ENCODE assay signal across 11 mouse cellular contexts in the genomic region with DNA sequence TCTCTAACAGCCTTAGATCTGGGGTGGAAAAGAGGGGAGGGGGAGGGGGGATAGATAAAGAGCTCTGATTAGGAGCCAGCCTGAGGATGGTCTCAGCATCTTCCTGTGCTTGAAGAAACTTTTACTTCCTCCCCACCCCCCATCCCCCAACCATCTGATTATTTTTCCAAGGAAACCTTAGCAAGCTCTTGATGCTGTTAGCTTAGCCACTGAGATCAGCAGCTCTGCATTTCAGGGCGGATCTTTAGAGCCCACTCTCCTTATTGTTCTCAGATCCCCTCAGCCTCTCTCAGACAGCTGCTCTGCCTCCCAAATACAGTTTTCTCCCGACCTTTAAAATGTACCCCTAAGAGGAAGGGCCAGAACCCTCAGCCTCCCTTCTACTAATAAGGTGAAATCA. TPM values are rescaled to one million over a fixed set of nuclear protein-coding genes. Genes with fewer than 3 reads are reported as not detected.
A peak's percentile ranks its signal among the peaks of the same experiment; 100 is the strongest.
DNase-seq lines count a peak whose midpoint lies in the region; ATAC-seq and TF ChIP-seq lines count a peak whose summit lies in the region.
"Had no signal": no experiment of that assay in that cellular context is flagged by ENCODE, and none has a peak within 500 bp of the region (broad histone marks: within the 10 kb centered on the region; RNA-seq: fewer than 3 reads in every experiment).

No protein-coding gene starts in this region.

- no peak for TF ChIP-seq CTCF in cerebellum, adult 2 months (IDR thresholded peaks at IDR 0.05; ENCODE audit: borderline replicate concordance, insufficient read depth, low read depth, low read length)

- ATAC-seq in kidney, embryonic 14.5 days (ENCODE audit: low FRiP score, low TSS enrichment): no peak
- no peak for ATAC-seq in forebrain, embryonic 12.5 days (ENCODE audit: low FRiP score)
- ATAC-seq in intestine, embryonic 16.5 days: no peak
- no peak for ATAC-seq in neural tube, embryonic 14.5 days (ENCODE audit: low read depth)

- H3K9me3 ChIP-seq in kidney, embryonic 14.5 days (ENCODE audit: control insufficient read depth, low read length): no peaks in the 10 kb centered on the region
- H3K9me3 ChIP-seq in forebrain, embryonic 12.5 days: no peaks in the 10 kb centered on the region
- no peaks in the 10 kb centered on the region for H3K9me3 ChIP-seq in intestine, embryonic 16.5 days (ENCODE audit: control insufficient read depth, low read length)
- no peaks in the 10 kb centered on the region for H3K9me3 ChIP-seq in neural tube, embryonic 14.5 days (ENCODE audit: control insufficient read depth, low read length)

- no peak overlapping the region for H3K4me3 ChIP-seq in kidney, embryonic 14.5 days (ENCODE audit: low read length)
- H3K4me3 ChIP-seq in forebrain, embryonic 12.5 days (replicated peaks): no peak overlapping the region
- H3K4me3 ChIP-seq in intestine, embryonic 16.5 days (ENCODE audit: low read length): no peak overlapping the region
- H3K4me3 ChIP-seq in neural tube, embryonic 14.5 days (ENCODE audit: low read depth, low read length): 0 out of 2 replicates have a peak overlapping the region, but pooled peaks have one; percentile 5
- H3K4me3 ChIP-seq in cerebellum, adult 2 months (replicated peaks; ENCODE audit: insufficient read depth, low read depth, low read length): no peak overlapping the region

- H3K36me3 ChIP-seq in kidney, embryonic 14.5 days (ENCODE audit: control insufficient read depth, insufficient read depth, low read length): peaks cover 19% of the 10 kb centered on the region; the same call in 1 of the 2 replicates
- H3K36me3 ChIP-seq in forebrain, embryonic 12.5 days (replicated peaks): peaks cover 24% of the 10 kb centered on the region
- H3K36me3 ChIP-seq in intestine, embryonic 16.5 days (ENCODE audit: control insufficient read depth, insufficient read depth, low read length): no peaks in the 10 kb centered on the region
- peaks cover 20% of the 10 kb centered on the region; the same call in 1 of the 2 replicates for H3K36me3 ChIP-seq in neural tube, embryonic 14.5 days (ENCODE audit: control insufficient read depth, insufficient read depth, low read length)

- H3K9ac ChIP-seq in kidney, embryonic 14.5 days (ENCODE audit: low read depth, low read length): no peak overlapping the region
- H3K9ac ChIP-seq in forebrain, embryonic 12.5 days: 0 out of 2 replicates have a peak overlapping the region, but pooled peaks have one; percentile 9
- H3K9ac ChIP-seq in intestine, embryonic 16.5 days (ENCODE audit: low read depth, low read length): 0 out of 2 replicates have a peak overlapping the region, but pooled peaks have one; percentile 8
- peak overlapping the region; percentile 22; the same call in 1 of the 2 replicates for H3K9ac ChIP-seq in neural tube, embryonic 14.5 days (replicated peaks; ENCODE audit: low read depth, low read length)

- H3K27ac ChIP-seq in kidney, embryonic 14.5 days (ENCODE audit: low read depth, low read length): no peak overlapping the region; the same call in 1 of the 2 replicates
- peak overlapping the region; percentile 65 for H3K27ac ChIP-seq in forebrain, embryonic 12.5 days
- H3K27ac ChIP-seq in intestine, embryonic 16.5 days (ENCODE audit: low read length): peak overlapping the region; percentile 26
- H3K27ac ChIP-seq in neural tube, embryonic 14.5 days (ENCODE audit: low read depth, low read length): peak overlapping the region; percentile 64
- no peak overlapping the region for H3K27ac ChIP-seq in cerebellum, adult 2 months (ENCODE audit: insufficient read depth, low read length)

- WGBS in kidney, embryonic 14.5 days: 9% methylated on average over 2 of the region's 2 CpGs
- 0% methylated on average over 2 of the region's 2 CpGs for WGBS in forebrain, embryonic 12.5 days
- 21% methylated on average over 2 of the region's 2 CpGs for WGBS in intestine, embryonic 16.5 days
- WGBS in neural tube, embryonic 14.5 days: 2% methylated on average over 2 of the region's 2 CpGs
- WGBS in cerebellum, adult 2 months: 31% methylated on average over 2 of the region's 2 CpGs

- peaks cover 28% of the 10 kb centered on the region; the same call in 1 of the 2 replicates for H3K4me1 ChIP-seq in kidney, embryonic 14.5 days (ENCODE audit: control insufficient read depth, insufficient read depth, low read length)
- H3K4me1 ChIP-seq in forebrain, embryonic 12.5 days: peaks cover 46% of the 10 kb centered on the region
- peaks cover 32% of the 10 kb centered on the region for H3K4me1 ChIP-seq in intestine, embryonic 16.5 days (ENCODE audit: control insufficient read depth, insufficient read depth, low read length)
- peaks cover 33% of the 10 kb centered on the region for H3K4me1 ChIP-seq in neural tube, embryonic 14.5 days (ENCODE audit: control insufficient read depth, insufficient read depth, low read length)
- H3K4me1 ChIP-seq in cerebellum, adult 2 months (ENCODE audit: control insufficient read depth, insufficient read depth, low read length): no peaks in the 10 kb centered on the region

- peak overlapping the region; percentile 29; the same call in 1 of the 2 replicates for H3K4me2 ChIP-seq in kidney, embryonic 14.5 days (replicated peaks; ENCODE audit: low read depth, low read length)
- peak overlapping the region; percentile 39 for H3K4me2 ChIP-seq in forebrain, embryonic 12.5 days
- no peak overlapping the region for H3K4me2 ChIP-seq in intestine, embryonic 16.5 days (ENCODE audit: low read depth, low read length)
- H3K4me2 ChIP-seq in neural tube, embryonic 14.5 days (ENCODE audit: low read depth, low read length): peak overlapping the region; percentile 80

- H3K27me3 ChIP-seq in kidney, embryonic 14.5 days (ENCODE audit: control insufficient read depth, insufficient read depth, low read length): peaks cover 10% of the 10 kb centered on the region
- peaks cover 32% of the 10 kb centered on the region for H3K27me3 ChIP-seq in forebrain, embryonic 12.5 days
- no peaks in the 10 kb centered on the region for H3K27me3 ChIP-seq in intestine, embryonic 16.5 days (replicated peaks; ENCODE audit: control insufficient read depth, insufficient read depth, low read length)
- peaks cover 5% of the 10 kb centered on the region; the same call in 1 of the 2 replicates for H3K27me3 ChIP-seq in neural tube, embryonic 14.5 days (ENCODE audit: control insufficient read depth, insufficient read depth, low read length)
- H3K27me3 ChIP-seq in cerebellum, adult 2 months (ENCODE audit: control insufficient read depth, insufficient read depth, low read length): no peaks in the 10 kb centered on the region

- DNase-seq in kidney, postnatal 36 days: no peak
- DNase-seq in cerebellum, adult 2 months: no peak
- no peak for DNase-seq in adrenal gland, postnatal 36 days
- no peak for DNase-seq in urinary bladder, postnatal 25 days (ENCODE audit: low spot score)
- DNase-seq: adrenal gland, adult 8-10 months had no signal

- TF ChIP-seq POLR2A in cerebellum, adult 2 months (IDR thresholded peaks at IDR 0.05; ENCODE audit: borderline replicate concordance, insufficient read depth, low read length): no peak

RNA-seq across cellular contexts. Expression of gene Sertad4, which starts 4.4 kb away (rescaled TPM):
- polyA plus RNA-seq in kidney, embryonic 14.5 days (2014; fragmentation: Nextera tagmentation; extraction: Ambion mirVana): 15.7 and 23.9 TPM in 2 replicates
- 24.5 and 25.8 TPM in 2 replicates for polyA plus RNA-seq in forebrain, embryonic 12.5 days (2016; fragmentation: Nextera tagmentation; extraction: Ambion mirVana)
- polyA plus RNA-seq in intestine, embryonic 16.5 days (2015; fragmentation: Nextera tagmentation; extraction: Ambion mirVana): 2.4 and 3.0 TPM in 2 replicates
- polyA plus RNA-seq in neural tube, embryonic 14.5 days (2014; fragmentation: Nextera tagmentation; extraction: Ambion mirVana): 24.5 and 29.2 TPM in 2 replicates
- polyA plus RNA-seq in cerebellum, adult 2 months (2012; rRNA removed): 11.1 and 11.3 TPM in 2 replicates
- 1 to 10 TPM; 2.8 to 9.5 TPM for total RNA-seq in adrenal gland, postnatal 36 days (2021)
- total RNA-seq: common myeloid progenitor, adult 5-6 weeks; megakaryocyte progenitor cell, adult 5-6 weeks had no signal

Comparison
In these comparisons a context has a peak if more than half of its experiments do, and no peak if none do; other contexts are left out.
1. H3K27ac ChIP-seq: peak in forebrain, embryonic 12.5 days (single experiment), intestine, embryonic 16.5 days (single experiment) and neural tube, embryonic 14.5 days (single experiment); none in kidney, embryonic 14.5 days (single experiment) and cerebellum, adult 2 months (single experiment).